Mouse (Mus musculus): Measurements from ENCODE around the gene Rdh5.

Gene Rdh5

DNA sequence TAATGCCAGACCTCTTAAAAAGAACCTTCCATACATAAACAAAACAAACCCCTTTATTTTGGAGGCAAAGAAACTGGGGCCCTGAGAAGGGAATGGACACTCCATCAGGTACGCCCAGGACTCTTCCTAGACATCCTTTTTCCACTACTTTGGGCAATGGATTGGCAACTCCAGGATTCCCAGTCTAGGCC lies at the start of gene Rdh5:
TSS of gene Rdh5 (minus strand) at position 67 of the 191 bp plus-strand sequence.
- no peak for DNase-seq

DNA sequence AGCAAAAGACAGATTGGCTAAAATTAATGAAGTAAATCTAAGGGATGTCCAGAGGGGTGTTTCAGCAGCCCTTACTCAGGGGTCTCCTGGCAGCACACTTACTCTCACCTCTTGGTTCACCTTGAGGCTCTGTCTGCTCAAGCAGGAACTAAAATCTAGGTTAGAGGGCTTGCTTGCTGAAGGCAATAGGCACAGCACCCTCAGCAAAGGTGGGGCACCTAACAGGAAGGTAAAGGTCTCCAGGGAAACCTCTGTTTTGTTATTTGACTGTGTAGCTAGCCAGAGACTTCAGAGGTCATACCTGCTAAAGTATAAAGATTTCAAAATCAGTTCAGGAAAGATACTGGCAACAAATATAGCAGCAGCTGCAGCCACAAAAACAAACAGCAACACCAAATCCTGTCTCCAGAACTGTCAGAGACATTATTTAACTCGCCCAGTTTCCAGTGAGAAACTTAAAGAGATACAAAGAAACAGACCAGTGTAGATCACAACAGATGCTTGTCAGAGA lies 48.1 kb upstream of the Rdh5 start:
- no peak for DNase-seq

- no peak for DNase-seq
These were observed 45.7 kb upstream of the Rdh5 start for GRCm38 (mm10) chr10:128968341-128968749.

DNA sequence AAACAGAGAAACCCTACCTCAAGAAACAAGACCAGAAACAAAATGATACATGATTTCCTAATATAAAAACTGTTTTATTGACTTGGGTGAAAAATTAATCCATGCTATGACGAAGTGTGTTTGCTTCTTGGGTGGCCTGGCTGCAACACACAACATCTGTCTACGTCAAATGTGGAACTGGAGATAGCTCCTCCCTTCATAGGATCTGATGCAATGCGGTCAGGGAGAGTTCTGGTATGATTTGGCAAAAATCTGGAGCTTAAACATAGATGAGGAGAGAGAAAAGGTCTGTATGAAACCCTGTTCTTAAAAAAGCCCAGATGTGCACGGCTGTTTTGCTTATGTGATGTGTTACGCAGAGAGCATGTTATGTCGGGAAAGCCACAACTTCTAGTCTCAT lies 43.2 kb upstream of the Rdh5 start:
- no peak for DNase-seq

- peak; percentile 57 for DNase-seq
These were observed 42.3 kb upstream of the Rdh5 start for GRCm38 (mm10) chr10:128964961-128965360.

- peak; percentile 54 for DNase-seq
These were observed 38.2 kb upstream of the Rdh5 start, which contains the start of gene Mettl7b for GRCm38 (mm10) chr10:128960590-128961584. Gene Mettl7b (minus strand): TSS chr10:128960988.

DNA sequence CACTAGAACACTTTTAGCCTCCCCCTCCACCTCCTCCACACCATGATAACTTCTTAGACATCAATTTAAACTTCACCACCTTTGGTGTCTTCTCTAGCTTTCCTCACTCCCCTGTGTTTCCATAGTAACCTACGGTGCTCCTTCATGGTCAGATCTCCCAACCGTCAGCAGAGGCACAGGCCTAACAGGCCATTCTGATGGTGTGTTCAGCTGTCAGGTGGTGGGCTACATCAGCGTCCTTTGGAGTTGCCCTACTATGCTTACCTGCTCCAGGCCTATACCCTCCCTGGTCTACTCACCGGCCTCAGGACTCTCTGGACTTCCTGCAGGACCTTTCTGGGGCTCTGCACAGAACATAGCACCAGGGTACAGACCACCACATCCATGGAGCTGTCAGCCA lies 37.5 kb upstream of the Rdh5 start:
- no peak for DNase-seq

GRCm38 (mm10) chr10:128958340-128958739 lies 35.7 kb upstream of the Rdh5 start:
- no peak for DNase-seq

DNA sequence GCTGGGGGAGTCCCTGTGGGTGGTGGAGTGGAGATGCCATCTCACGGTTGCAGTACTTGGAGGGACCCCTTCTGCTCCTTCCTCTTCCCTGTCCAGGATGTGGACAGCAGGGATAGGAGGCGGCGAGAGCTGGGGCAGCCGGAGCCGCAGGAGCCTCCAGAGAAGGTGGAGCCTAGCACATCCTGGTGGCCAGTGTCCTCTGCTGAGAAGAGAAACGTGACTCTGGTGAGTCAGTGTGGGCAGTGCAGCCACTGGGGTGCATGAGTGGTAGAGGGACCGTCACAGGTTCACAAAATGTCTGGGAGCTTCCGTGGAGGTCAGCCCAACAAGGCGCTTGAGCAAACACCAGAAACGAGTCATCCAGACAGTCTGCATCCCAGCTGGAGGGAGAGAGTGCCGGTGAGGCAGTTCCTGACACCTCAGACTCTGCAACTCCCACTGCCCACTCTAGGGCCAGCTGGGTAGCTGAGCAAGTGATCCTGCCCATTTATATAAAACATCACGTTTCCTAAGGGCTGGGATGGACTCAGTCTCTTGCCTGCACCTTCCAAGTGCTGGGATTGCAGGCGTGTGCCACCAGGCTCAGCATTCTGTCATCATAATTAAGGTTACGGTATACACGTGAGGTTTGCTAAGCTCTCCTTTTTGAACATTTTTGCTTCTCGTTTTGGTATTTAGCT lies 27.7 kb upstream of the Rdh5 start:
- DNase-seq, result no peak

GRCm38 (mm10) chr10:128947496-128947895 lies 24.8 kb upstream of the Rdh5 start:
- DNase-seq, result no peak

GRCm38 (mm10) chr10:128945675-128946074 lies 23.0 kb upstream of the Rdh5 start:
- peak; percentile 66 for DNase-seq

- no peak for DNase-seq
These were observed 17.9 kb upstream of the Rdh5 start for GRCm38 (mm10) chr10:128940475-128941061.

DNA sequence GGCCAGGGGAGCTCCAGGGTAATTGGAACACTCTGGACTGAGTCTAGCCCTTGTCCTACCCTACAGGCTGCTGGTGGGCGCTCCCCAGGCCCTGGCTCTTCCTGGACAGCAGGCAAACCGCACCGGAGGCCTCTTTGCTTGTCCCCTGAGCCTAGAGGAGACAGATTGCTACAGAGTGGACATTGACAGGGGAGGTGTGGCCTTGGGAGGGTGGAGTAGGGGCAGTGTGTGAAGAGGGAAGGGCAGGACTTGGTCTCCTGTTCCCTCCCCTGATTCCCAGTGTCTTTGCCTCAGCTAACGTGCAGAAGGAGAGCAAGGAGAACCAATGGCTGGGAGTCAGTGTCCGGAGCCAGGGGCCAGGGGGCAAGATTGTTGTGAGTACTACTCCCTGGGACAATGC lies 16.3 kb upstream of the Rdh5 start:
- peak; percentile 42 for DNase-seq

DNA sequence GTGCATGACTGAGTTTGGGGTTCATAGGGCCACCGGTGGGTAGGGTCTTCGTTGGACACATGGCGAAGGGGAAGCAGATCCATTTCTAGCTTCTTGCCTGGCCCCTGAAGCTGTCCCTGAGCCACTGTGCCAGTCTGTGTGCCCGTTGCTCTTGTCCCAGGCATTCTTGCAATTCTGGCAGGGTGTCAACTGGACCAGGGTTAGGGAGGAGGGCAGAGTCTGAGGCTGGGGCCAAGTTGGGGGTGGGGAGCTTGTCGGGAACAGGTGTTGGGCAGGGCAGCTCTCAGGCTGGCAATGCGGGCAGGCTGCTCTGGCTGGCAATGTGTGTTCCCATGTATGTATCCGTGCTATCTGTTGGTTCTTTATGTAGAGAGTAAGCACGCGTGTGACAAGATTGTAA lies 15.8 kb upstream of the Rdh5 start:
- DNase-seq, result peak; percentile 85

GRCm38 (mm10) chr10:128937756-128938390 lies 15.2 kb upstream of the Rdh5 start:
- DNase-seq, result no peak

- DNase-seq, result no peak
These were observed 13.2 kb upstream of the Rdh5 start for GRCm38 (mm10) chr10:128935826-128936440.

DNA sequence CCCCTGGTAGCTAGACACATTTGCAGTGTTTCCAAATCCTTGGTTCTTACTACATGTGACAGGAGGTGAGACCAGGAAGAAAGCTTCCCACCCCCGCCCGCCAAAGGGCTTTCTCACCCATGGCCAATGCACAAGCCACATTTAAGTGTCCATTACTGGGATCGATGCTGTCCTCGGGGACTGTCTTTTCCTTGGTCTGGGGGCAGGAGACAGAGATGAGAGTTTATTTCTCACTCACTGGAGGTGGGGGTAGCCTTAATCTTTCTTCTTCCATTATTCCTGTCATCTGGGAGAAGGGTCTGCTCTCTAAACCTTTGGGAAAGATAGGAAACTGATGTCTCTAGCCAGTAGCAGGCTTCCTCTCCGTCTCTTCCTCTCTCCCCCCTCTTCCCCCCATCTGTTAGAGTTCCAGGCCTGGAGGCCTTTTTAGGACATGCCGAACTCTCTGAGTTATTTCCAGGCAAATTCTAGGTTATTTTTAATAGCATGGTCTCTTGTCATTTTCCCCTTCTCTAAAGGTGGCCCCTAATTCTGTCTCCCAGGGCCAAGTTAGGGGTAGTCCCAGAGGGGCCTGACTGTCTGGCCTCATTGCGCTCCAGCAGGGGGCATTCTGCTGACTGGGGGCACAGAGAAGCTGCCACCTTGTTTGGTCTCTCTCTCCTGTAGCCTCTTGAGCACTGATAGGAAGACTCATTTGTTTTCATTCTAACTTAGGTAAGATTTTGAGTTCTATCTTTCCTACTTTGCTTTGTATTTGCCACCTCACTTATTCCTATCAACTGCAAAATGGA lies 12.5 kb upstream of the Rdh5 start:
- no peak for DNase-seq

DNA sequence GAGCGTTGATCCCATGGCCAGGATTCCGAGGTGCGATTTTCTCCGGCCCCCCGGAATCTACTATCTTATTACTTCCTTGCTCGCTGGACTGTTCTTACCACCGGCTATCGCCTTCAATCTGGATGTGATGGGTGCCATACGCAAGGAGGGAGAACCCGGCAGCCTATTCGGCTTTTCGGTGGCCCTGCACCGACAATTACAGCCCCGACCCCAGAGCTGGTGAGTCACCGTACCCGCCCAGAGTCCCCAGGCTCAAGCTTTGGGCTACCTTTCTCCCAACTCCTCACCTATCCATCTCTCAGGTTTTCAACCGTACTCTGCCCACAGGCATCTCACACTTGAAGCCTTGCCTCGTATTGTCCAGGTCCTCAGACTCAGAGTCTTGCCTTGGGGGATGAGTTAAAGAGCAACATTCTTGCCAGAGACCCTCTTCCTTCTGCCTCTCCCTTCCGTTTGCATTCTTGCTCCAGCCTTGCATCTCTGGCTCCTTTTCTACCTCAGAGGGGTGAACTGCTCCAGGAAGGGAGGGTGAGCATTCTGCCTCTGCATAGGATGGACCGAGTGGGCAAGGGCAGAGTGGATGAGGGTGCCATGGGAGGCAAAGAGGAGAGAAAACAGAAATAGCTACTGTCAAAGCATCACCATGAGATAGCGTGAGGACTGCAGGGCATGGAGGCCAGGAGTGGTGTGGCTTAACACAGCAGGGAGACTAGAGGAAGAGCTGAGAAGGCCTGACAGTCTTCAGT lies 11.5 kb upstream of the Rdh5 start:
- no peak for DNase-seq

DNA sequence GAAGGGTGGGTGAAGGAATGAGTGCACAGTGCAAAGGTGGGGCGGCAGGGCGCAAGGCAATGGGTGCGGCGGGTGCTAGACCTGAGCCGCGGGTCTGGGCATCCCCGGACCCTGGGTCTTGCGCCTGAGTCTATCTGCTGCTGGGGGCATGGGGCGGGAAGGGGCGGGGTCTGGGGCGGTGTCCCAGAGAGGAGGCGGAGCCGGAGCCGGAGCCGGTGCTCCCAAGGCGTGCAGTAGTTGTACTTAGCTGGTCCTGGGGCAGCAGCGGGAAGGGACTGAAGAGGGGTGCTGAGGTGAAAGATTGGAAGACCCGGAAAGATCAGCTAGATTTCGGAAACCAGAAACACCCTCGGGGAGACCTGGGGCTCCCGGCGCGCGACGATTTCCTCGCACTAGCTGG lies 10.9 kb upstream of the Rdh5 start, which contains the start of gene Itga7:
TSS of gene Itga7 (plus strand) at position 245 of the 400 bp plus-strand sequence.
- DNase-seq, result peak; percentile 70

GRCm38 (mm10) chr10:128931441-128931840 lies 8.8 kb upstream of the Rdh5 start:
- DNase-seq, result no peak
